Mouse (Mus musculus) C2C12 (cell line): ENCODE measurements around the gene Kcnq5.
"Not testable (repeated sequence)": the region's sequence is repeated elsewhere in the genome, so short reads cannot be mapped to it uniquely, and the experiment has no call there.

ENCODE experiments used
- MAX ChIP-seq: IDR thresholded peaks from one replicate; pipeline ENCODE4 v1.6.1; 2011; ENCODE audit warnings: mild to moderate bottlenecking, control low read depth
- MYOG ChIP-seq: IDR thresholded peaks from one replicate; pipeline ENCODE4 v1.6.1; 2011; ENCODE audit not compliant: control insufficient read depth, insufficient read length; ENCODE audit errors: extremely low read depth
- USF1 ChIP-seq: IDR thresholded peaks from one replicate; pipeline ENCODE4 v1.6.1; 2011; ENCODE audit warnings: low read depth, mild to moderate bottlenecking, control low read depth, moderate library complexity

GRCm38 (mm10) chr1:21368031-21368430, 593.7 kb downstream of the Kcnq5 start, which contains the start of gene Khdc1c:
- TF ChIP-seq USF1, MAX, MYOG: not testable (repeated sequence)
